Mouse (Mus musculus): ENCODE results near the gene Bcl7b. TPM values are rescaled to one million over a fixed set of nuclear protein-coding genes. Genes with fewer than 3 reads are reported as not detected.
"Not testable (repeated sequence)": the region's sequence is repeated elsewhere in the genome, so short reads cannot be mapped to it uniquely, and the experiment has no call there.

The Bcl7b gene
- polyA plus RNA-seq, 1 experiment from 2014 or later, result 27.7 TPM

- ATAC-seq (ENCODE audit: insufficient read depth), result no peak
- no peak overlapping the region for H3K4me2 ChIP-seq
- H3K4me1 ChIP-seq (replicated peaks), result no peaks in the 10 kb centered on the region
- no peak overlapping the region for H3K27ac ChIP-seq (replicated peaks)
- H3K4me3 ChIP-seq (replicated peaks), result no peak overlapping the region
- no peaks in the 10 kb centered on the region for H3K9me3 ChIP-seq (replicated peaks)
- WGBS (ENCODE audit: insufficient replicate concordance), result 90% methylated on average over 6 of the region's 6 CpGs
- peaks cover 98% of the 10 kb centered on the region for H3K36me3 ChIP-seq (replicated peaks)
- no peaks in the 10 kb centered on the region for H3K27me3 ChIP-seq
- H3K9ac ChIP-seq, result no peak overlapping the region
Measured at GRCm38 (mm10) chr5:135216871-135217270, 48.8 kb downstream of the Bcl7b start.

DNA sequence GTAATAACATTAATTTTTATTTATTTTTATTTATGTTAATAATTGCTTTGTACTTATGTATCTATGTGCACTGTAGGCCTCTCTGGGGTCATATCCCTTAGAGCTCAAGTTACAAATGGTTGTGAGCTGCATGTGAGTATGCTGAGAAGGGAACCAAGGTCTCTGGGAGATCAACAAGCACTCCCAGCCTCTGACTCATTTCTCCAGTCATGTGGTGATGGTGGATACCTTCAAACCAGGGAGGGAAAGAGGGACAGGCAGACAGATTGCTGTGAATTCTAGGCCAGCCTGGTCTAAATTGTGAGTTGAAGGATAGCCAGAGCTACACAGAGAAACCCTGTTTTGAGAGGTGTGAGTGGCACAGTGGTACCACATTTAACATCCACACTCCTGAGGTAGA lies 52.9 kb downstream of the Bcl7b start:
- H3K36me3 ChIP-seq (replicated peaks), result peaks cover 95% of the 10 kb centered on the region

GRCm38 (mm10) chr5:135222066-135222465 lies 54.0 kb downstream of the Bcl7b start:
- Histone ChIP-seq H3K9me3 (replicated peaks) (no peaks in the 10 kb centered on the region), H3K4me1 (replicated peaks) (no peaks in the 10 kb centered on the region), H3K4me2 (no peak overlapping the region), H3K36me3 (replicated peaks) (peaks cover 93% of the 10 kb centered on the region), H3K4me3 (replicated peaks) (no peak overlapping the region), H3K27me3 (no peaks in the 10 kb centered on the region), H3K9ac (no peak overlapping the region), H3K27ac (replicated peaks) (no peak overlapping the region)
- ATAC-seq (ENCODE audit: insufficient read depth), result no peak
- WGBS (ENCODE audit: insufficient replicate concordance), result 85% methylated on average over 7 of the region's 7 CpGs

More for the DNA sequence above, 52.9 kb downstream of the Bcl7b start:
- Histone ChIP-seq H3K27ac (replicated peaks) (no peak overlapping the region), H3K4me1 (replicated peaks) (no peaks in the 10 kb centered on the region), H3K9ac (no peak overlapping the region), H3K27me3 (no peaks in the 10 kb centered on the region), H3K4me2 (no peak overlapping the region), H3K4me3 (replicated peaks) (no peak overlapping the region), H3K9me3 (replicated peaks) (no peaks in the 10 kb centered on the region)
- no peak for ATAC-seq (ENCODE audit: insufficient read depth)

GRCm38 (mm10) chr5:135224169-135224568 lies 56.1 kb downstream of the Bcl7b start:
- no peak overlapping the region for H3K27ac ChIP-seq (replicated peaks)
- H3K27me3 ChIP-seq, result no peaks in the 10 kb centered on the region
- H3K4me1 ChIP-seq (replicated peaks), result no peaks in the 10 kb centered on the region
- H3K9ac ChIP-seq, result no peak overlapping the region
- no peaks in the 10 kb centered on the region for H3K9me3 ChIP-seq (replicated peaks)
- H3K4me3 ChIP-seq (replicated peaks), result no peak overlapping the region
- H3K36me3 ChIP-seq (replicated peaks), result peaks cover 92% of the 10 kb centered on the region
- no peak for ATAC-seq (ENCODE audit: insufficient read depth)
- no peak overlapping the region for H3K4me2 ChIP-seq
- 90% methylated on average over 3 of the region's 3 CpGs for WGBS (ENCODE audit: insufficient replicate concordance)

DNA sequence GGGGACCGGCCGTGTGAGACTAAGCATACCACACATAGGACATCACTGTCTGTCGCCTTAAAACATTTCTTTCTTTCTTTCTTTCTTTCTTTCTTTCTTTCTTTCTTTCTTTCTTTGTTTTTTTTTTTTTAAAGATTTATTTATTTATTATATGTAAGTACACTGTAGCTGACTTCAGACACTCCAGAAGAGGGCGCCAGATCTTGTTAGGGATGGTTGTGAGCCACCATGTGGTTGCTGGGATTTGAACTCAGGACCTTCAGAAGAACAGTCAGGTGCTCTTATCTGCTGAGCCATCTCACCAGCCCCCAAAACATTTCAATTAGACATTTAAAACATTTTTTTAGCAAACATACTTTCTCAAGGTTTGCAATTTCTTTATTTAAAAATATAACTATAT lies 57.8 kb downstream of the Bcl7b start:
- ATAC-seq (ENCODE audit: insufficient read depth); H3K4me3 ChIP-seq (replicated peaks); H3K4me1 ChIP-seq (replicated peaks); H3K27me3 ChIP-seq; H3K27ac ChIP-seq (replicated peaks); H3K9me3 ChIP-seq (replicated peaks); H3K9ac ChIP-seq; H3K4me2 ChIP-seq: not testable (repeated sequence)
- WGBS (ENCODE audit: insufficient replicate concordance), result 84% methylated on average over 4 of the region's 4 CpGs
- H3K36me3 ChIP-seq (replicated peaks), result peaks cover 95% of the 10 kb centered on the region

GRCm38 (mm10) chr5:135230186-135230585 lies 62.1 kb downstream of the Bcl7b start:
- peaks cover 97% of the 10 kb centered on the region for H3K36me3 ChIP-seq (replicated peaks)
- H3K27ac ChIP-seq (replicated peaks), result no peak overlapping the region
- no peak for ATAC-seq (ENCODE audit: insufficient read depth)
- H3K4me1 ChIP-seq (replicated peaks), result no peaks in the 10 kb centered on the region; the same call in 1 of the 2 replicates
- H3K27me3 ChIP-seq, result no peaks in the 10 kb centered on the region
- H3K4me2 ChIP-seq, result no peak overlapping the region
- no peaks in the 10 kb centered on the region for H3K9me3 ChIP-seq (replicated peaks)
- no peak overlapping the region for H3K9ac ChIP-seq
- WGBS (ENCODE audit: insufficient replicate concordance), result 84% methylated on average over 4 of the region's 4 CpGs
- no peak overlapping the region for H3K4me3 ChIP-seq (replicated peaks)

Small RNAs within 50 kb of the gene (microRNA-seq; reads per million reads assigned to microRNA genes)
- gene Gm25315, result not detected

Other genes with a start within 250 kb of the Bcl7b start
- gene Mettl27, start 235.9 kb upstream of the Bcl7b start, polyA plus RNA-seq (2015; fragmentation: Nextera tagmentation; extraction: Ambion mirVana), result 17.2 and 21.3 TPM in 2 replicates
- gene Cldn4, start 221.3 kb upstream of the Bcl7b start, polyA plus RNA-seq (2015; fragmentation: Nextera tagmentation; extraction: Ambion mirVana), result 0.18 and 0.38 TPM in 2 replicates
- gene Cldn3, start 182.1 kb upstream of the Bcl7b start, polyA plus RNA-seq (2015; fragmentation: Nextera tagmentation; extraction: Ambion mirVana), result 1.2 and 2.1 TPM in 2 replicates
- 26.6 and 27.1 TPM in 2 replicates for gene Abhd11, start 159.1 kb upstream of the Bcl7b start, polyA plus RNA-seq (2015; fragmentation: Nextera tagmentation; extraction: Ambion mirVana)
- gene Stx1a, start 144.8 kb upstream of the Bcl7b start, polyA plus RNA-seq (2015; fragmentation: Nextera tagmentation; extraction: Ambion mirVana), result 1.1 and 1.3 TPM in 2 replicates
- gene Dnajc30, start 104.1 kb upstream of the Bcl7b start, polyA plus RNA-seq (2015; fragmentation: Nextera tagmentation; extraction: Ambion mirVana), result 14.3 and 14.9 TPM in 2 replicates
- 52.7 and 56.4 TPM in 2 replicates for gene Bud23, start 103.3 kb upstream of the Bcl7b start, polyA plus RNA-seq (2015; fragmentation: Nextera tagmentation; extraction: Ambion mirVana)
- 0.13 and 0.30 TPM in 2 replicates for gene Vps37d, start 90.0 kb upstream of the Bcl7b start, polyA plus RNA-seq (2015; fragmentation: Nextera tagmentation; extraction: Ambion mirVana)
- 9.6 and 11.9 TPM in 2 replicates for gene Mlxipl, start 78.4 kb upstream of the Bcl7b start, polyA plus RNA-seq (2015; fragmentation: Nextera tagmentation; extraction: Ambion mirVana)
- 11.7 and 12.2 TPM in 2 replicates for gene Tbl2, start 18.6 kb upstream of the Bcl7b start, polyA plus RNA-seq (2015; fragmentation: Nextera tagmentation; extraction: Ambion mirVana)
- 18.2 and 20.1 TPM in 2 replicates for gene Baz1b, start 19.0 kb downstream of the Bcl7b start, polyA plus RNA-seq (2015; fragmentation: Nextera tagmentation; extraction: Ambion mirVana)
- gene Fzd9, start 82.9 kb downstream of the Bcl7b start, polyA plus RNA-seq (2015; fragmentation: Nextera tagmentation; extraction: Ambion mirVana), result 0.38 and 0.55 TPM in 2 replicates
- 0.09 TPM in 1 of 2 replicates, not detected in the other for gene Fkbp6, start 181.8 kb downstream of the Bcl7b start, polyA plus RNA-seq (2015; fragmentation: Nextera tagmentation; extraction: Ambion mirVana)
- gene Trim50, start 185.0 kb downstream of the Bcl7b start, polyA plus RNA-seq (2015; fragmentation: Nextera tagmentation; extraction: Ambion mirVana), result not detected in 2 replicates
- gene Nsun5, start 201.7 kb downstream of the Bcl7b start, polyA plus RNA-seq (2015; fragmentation: Nextera tagmentation; extraction: Ambion mirVana), result 16.1 and 16.4 TPM in 2 replicates
- 5.5 and 5.8 TPM in 2 replicates for gene Pom121, start 226.3 kb downstream of the Bcl7b start, polyA plus RNA-seq (2015; fragmentation: Nextera tagmentation; extraction: Ambion mirVana)